Mouse (Mus musculus) regulatory T cell (primary cell): ENCODE measurements around the gene Arl1.
"Not testable (repeated sequence)": the region's sequence is repeated elsewhere in the genome, so short reads cannot be mapped to it uniquely, and the experiment has no call there.

Source experiments
- in situ Hi-C: fragments of 300-600 bp; cut with MboI, MseI; formaldehyde crosslinking; loops from one replicate; pipeline ENCODE4 v1.15.1; 2025; ENCODE audit warnings: high pct_unique_total_duplicates

Gene Arl1

GRCm38 (mm10) chr10:88761524-88762212, 31.0 kb downstream of the Arl1 start:
- in situ Hi-C loops, result no loop called here

GRCm38 (mm10) chr10:88765431-88766142, 34.9 kb downstream of the Arl1 start:
- in situ Hi-C loops, result loop anchor here (5.0 kb wide), 1 partner anchor 37 kb away; no protein-coding TSS in a partner anchor

GRCm38 (mm10) chr10:88768961-88769360, 38.3 kb downstream of the Arl1 start:
- in situ Hi-C loops, result loop anchor here (5.0 kb wide), 1 partner anchor 33 kb away; no protein-coding TSS in a partner anchor

GRCm38 (mm10) chr10:88769676-88770075, 39.0 kb downstream of the Arl1 start:
- in situ Hi-C loops, result loop anchor here (5.0 kb wide), 1 partner anchor 33 kb away; no protein-coding TSS in a partner anchor

GRCm38 (mm10) chr10:88772965-88773364, 42.3 kb downstream of the Arl1 start:
- in situ Hi-C loops, result not testable (repeated sequence)

- in situ Hi-C loops, result no loop called here
Observed at GRCm38 (mm10) chr10:88776206-88776605, 45.5 kb downstream of the Arl1 start.

- in situ Hi-C loops, result no loop called here
Observed at GRCm38 (mm10) chr10:88780716-88781115, 50.1 kb downstream of the Arl1 start.

GRCm38 (mm10) chr10:88783135-88783534, 52.5 kb downstream of the Arl1 start:
- in situ Hi-C loops, result not testable (repeated sequence)

- in situ Hi-C loops, result no loop called here
Observed at GRCm38 (mm10) chr10:88783941-88784340, 53.3 kb downstream of the Arl1 start.

- in situ Hi-C loops, result no loop called here
Observed at GRCm38 (mm10) chr10:88784513-88784931, 53.9 kb downstream of the Arl1 start.

- in situ Hi-C loops, result no loop called here
Observed at GRCm38 (mm10) chr10:88793671-88794070, 63.0 kb downstream of the Arl1 start.
